Mouse (Mus musculus) hindbrain, postnatal 0 days (tissue): ENCODE data around the gene Celf5. TPM values are rescaled to one million over a fixed set of nuclear protein-coding genes. Genes with fewer than 3 reads are reported as not detected.
"Not testable (repeated sequence)": the region's sequence is repeated elsewhere in the genome, so short reads cannot be mapped to it uniquely, and the experiment has no call there.

Source experiments
- ATAC-seq: fragments of 200-750 bp; cut with Nextera tagmentation; 2 replicates; pipeline ENCODE4 v1.8.0; 2017; ENCODE audit warnings: mild to moderate bottlenecking, moderate TSS enrichment, moderate library complexity
- DNase-seq: peaks from one replicate; pipeline ENCODE4 v3.0.0-alpha.2; 2015; ENCODE audit warnings: low spot score
- H3K27ac ChIP-seq: fragments of 300-500 bp; sonication (generic); 2 replicates; pipeline ENCODE4 v1.5.1; 2014; ENCODE audit warnings: mild to moderate bottlenecking
- H3K27me3 ChIP-seq: fragments of 300-500 bp; sonication (generic); 2 replicates; pipeline ENCODE4 v1.6.1; 2014; ENCODE audit warnings: low read length, mixed read lengths; ENCODE audit not compliant: insufficient read depth
- H3K36me3 ChIP-seq: fragments of 300-500 bp; sonication (generic); 2 replicates; pipeline ENCODE4 v1.6.1; 2014; ENCODE audit warnings: low read length, mixed read lengths; ENCODE audit not compliant: insufficient read depth
- H3K4me1 ChIP-seq: fragments of 300-500 bp; sonication (generic); 2 replicates; pipeline ENCODE4 v1.6.1; 2014; ENCODE audit warnings: antibody characterized with exemption, low read length, mixed read lengths; ENCODE audit not compliant: insufficient read depth
- H3K4me2 ChIP-seq: fragments of 300-500 bp; sonication (generic); 2 replicates; pipeline ENCODE4 v1.6.1; 2014; ENCODE audit warnings: low read depth, mild to moderate bottlenecking, low read length, moderate library complexity, mixed read lengths
- H3K4me3 ChIP-seq: fragments of 300-500 bp; sonication (generic); 2 replicates; pipeline ENCODE4 v1.5.1; 2014; ENCODE audit warnings: low read length
- H3K9ac ChIP-seq: fragments of 300-500 bp; sonication (generic); replicated peaks from 2 replicates; pipeline ENCODE4 v1.6.1; 2014; ENCODE audit warnings: mild to moderate bottlenecking, low read length, moderate library complexity, mixed read lengths
- H3K9me3 ChIP-seq: fragments of 300-500 bp; sonication (generic); 2 replicates; pipeline ENCODE4 v1.6.1; 2016; ENCODE audit warnings: low read length, mixed read lengths
- CTCF ChIP-seq: IDR thresholded peaks from 2 replicates; pipeline ENCODE4 v1.5.1; 2016; ENCODE audit warnings: antibody characterized with exemption, control low read depth, low read depth
- WGBS: fragments of 180-500 bp; shearing (Covaris S2); extraction: QIAGEN DNeasy Blood & Tissue Kit; methylation state at CpG from one replicate; pipeline ENCODE4 v1.1.7; 2014; 5-methylcytosine and 5-hydroxymethylcytosine counted together
- polyA plus RNA-seq: library from polyadenylated mRNA; unstranded; fragments of >200 nt; fragmentation: Nextera tagmentation; extraction: Ambion mirVana; gene quantifications from 2 replicates; pipeline ENCODE4 v1.2.1, GENCODE M21; 2015
- total RNA-seq: library from RNA; depleted of rRNA; stranded (reverse); fragments of >200 nt; gene quantifications from 2 replicates; pipeline ENCODE4 v1.2.3, GENCODE M21; 2014

Celf5 gene
- total and polyA plus RNA-seq, 2 experiments from 2014 or later = 43.2 to 93.9 TPM

DNA sequence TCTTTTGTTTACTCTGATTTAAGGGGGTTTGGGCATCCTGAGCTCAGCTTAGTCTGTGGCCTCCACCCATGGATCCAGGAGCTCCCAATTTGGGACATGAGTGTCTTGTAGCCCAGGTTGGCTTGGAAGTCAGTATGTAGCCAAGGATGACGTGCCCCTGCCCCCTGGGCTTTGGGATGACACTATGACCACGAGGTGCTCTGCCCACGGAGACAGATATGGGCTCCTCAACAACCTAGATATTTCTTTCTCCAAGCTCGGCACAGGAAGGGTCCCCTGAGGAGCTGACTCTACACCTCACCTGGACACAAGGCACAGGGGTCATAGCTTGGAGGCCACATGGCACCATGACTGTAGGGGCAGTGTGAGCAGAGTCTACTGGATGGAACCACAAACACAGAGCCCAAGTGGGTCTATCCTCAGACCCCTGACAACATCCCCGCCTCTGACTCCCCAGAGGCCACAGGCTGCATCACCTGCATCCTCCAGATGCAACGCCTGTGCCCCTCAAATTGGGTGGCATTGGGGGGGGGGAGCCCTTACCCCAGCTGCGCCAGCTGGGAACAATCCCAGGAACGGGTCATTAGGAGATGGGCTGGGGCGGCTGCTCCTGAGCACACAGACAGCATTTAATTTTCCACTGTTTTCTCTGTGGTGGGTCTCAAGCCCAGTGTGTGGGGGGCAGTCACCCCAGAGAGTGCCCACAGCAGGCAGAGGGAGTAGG lies 31.7 kb downstream of the Celf5 start:
- WGBS = 58% methylated on average over 9 of the region's 9 CpGs
- no peak overlapping the region for H3K4me2 ChIP-seq
- H3K4me1 ChIP-seq = no peaks in the 10 kb centered on the region
- H3K9me3 ChIP-seq = no peaks in the 10 kb centered on the region
- no peak overlapping the region for H3K9ac ChIP-seq
- no peaks in the 10 kb centered on the region for H3K36me3 ChIP-seq
- H3K27ac ChIP-seq = no peak overlapping the region
- ATAC-seq = no peak; the same call in 1 of the 2 replicates
- TF ChIP-seq CTCF = no peak
- H3K4me3 ChIP-seq = no peak overlapping the region
- peaks cover 38% of the 10 kb centered on the region for H3K27me3 ChIP-seq
- no peak for DNase-seq

DNA sequence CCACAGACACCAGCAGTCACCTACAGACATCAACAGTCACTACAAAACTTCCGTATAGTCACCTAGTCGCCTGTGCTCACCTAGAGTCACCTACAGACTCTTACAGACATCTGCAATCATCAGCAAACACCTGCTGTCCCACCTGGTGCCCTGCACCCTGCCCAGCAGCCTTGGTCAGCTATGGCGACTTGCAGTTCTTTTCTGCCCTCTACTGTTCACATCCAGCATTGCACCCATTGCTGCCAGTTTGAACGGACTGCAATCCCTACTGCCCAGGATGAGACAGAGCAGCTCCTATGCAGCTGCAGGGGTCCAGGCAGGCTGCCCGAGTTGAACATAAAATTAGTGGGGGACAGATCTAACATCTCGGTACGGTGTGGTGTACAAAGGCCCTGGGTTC lies 32.4 kb downstream of the Celf5 start:
- H3K4me1 ChIP-seq = no peaks in the 10 kb centered on the region
- H3K4me2 ChIP-seq = no peak overlapping the region
- ATAC-seq = peak; percentile 78
- no peaks in the 10 kb centered on the region for H3K9me3 ChIP-seq
- H3K9ac ChIP-seq = no peak overlapping the region
- no peaks in the 10 kb centered on the region for H3K36me3 ChIP-seq
- WGBS = 4% methylated on average over 7 of the region's 7 CpGs
- peak; percentile 94 for DNase-seq
- TF ChIP-seq CTCF = peak; percentile 99
- H3K27ac ChIP-seq = no peak overlapping the region
- H3K4me3 ChIP-seq = no peak overlapping the region
- H3K27me3 ChIP-seq = peaks cover 37% of the 10 kb centered on the region

DNA sequence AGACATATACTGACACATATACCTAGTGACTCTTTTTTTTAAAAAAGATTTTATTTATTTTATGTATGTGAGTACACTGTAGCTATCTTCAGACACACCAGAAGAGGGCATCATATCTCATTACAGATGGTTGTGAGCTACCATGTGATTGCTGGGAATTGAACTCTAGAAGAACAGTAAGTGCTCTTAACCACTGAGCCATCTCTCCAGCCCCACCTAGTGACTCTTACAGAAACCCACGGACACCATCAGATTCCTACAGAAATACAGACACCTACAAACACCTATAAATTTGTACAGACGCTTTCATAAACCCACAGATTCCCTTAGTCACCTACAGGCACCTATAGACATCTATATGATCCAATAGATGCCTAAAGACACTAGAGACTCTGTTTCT lies 37.0 kb downstream of the Celf5 start:
- H3K4me1 ChIP-seq, H3K4me2 ChIP-seq, H3K4me3 ChIP-seq, DNase-seq, H3K27ac ChIP-seq, H3K9me3 ChIP-seq, H3K36me3 ChIP-seq, H3K27me3 ChIP-seq, H3K9ac ChIP-seq, ATAC-seq: not testable (repeated sequence)
- peak; percentile 22; the same call in 1 of the 2 replicates for TF ChIP-seq CTCF
- 37% methylated on average over 2 of the region's 2 CpGs for WGBS

DNA sequence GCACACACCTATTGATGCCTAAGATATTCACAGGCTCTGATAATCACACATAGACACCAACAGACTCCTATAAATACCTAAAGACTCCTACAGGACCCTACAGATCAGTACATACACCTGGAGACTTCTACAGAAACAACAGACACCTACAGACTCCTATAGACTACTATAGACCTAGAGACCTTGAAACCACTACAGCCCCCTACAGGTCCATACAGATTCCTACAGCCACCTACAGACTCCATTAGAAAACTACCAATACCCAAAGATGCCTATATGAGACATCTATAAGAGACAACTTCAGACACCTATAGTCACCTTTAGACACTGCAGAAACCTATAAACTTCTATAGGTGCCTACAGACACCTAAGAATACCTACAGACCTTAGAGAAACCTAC lies 41.5 kb downstream of the Celf5 start:
- Histone ChIP-seq H3K4me1 (peaks cover 3% of the 10 kb centered on the region; the same call in 1 of the 2 replicates), H3K27me3 (no peaks in the 10 kb centered on the region), H3K36me3 (no peaks in the 10 kb centered on the region), H3K4me2 (no peak overlapping the region), H3K9ac (no peak overlapping the region), H3K4me3 (no peak overlapping the region), H3K9me3 (no peaks in the 10 kb centered on the region), H3K27ac (no peak overlapping the region)
- no peak for ATAC-seq
- TF ChIP-seq CTCF = peak; percentile 39
- DNase-seq = no peak

DNA sequence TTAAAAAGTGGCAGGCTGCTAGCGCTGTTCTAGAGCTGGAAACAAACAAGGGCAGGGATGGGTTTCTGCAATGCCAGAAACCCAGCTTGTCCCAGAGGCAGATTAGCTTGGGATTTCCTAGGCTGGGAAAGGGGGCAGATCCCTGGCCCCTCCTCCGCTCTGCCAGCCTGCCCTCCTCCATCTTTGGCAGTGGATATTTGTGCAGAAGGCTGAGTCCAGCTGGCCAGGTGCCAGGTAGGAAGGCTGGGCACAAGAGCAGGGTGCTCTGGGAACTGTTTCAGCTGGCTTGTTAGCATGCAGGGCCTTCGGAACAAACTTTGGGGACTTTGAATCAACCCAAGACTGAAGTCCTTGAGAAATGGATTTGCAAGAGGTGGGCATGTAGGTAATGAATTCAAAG lies 47.1 kb downstream of the Celf5 start:
- Histone ChIP-seq H3K9me3 (no peaks in the 10 kb centered on the region), H3K4me3 (no peak overlapping the region), H3K9ac (no peak overlapping the region), H3K4me2 (no peak overlapping the region), H3K4me1 (peaks cover 27% of the 10 kb centered on the region; the same call in 1 of the 2 replicates), H3K36me3 (no peaks in the 10 kb centered on the region), H3K27ac (peak overlapping the region; percentile 65), H3K27me3 (no peaks in the 10 kb centered on the region)
- ATAC-seq (peak; percentile 46), DNase-seq (peak; percentile 91)
- WGBS = 36% methylated on average over 3 of the region's 3 CpGs
- TF ChIP-seq CTCF = no peak

DNA sequence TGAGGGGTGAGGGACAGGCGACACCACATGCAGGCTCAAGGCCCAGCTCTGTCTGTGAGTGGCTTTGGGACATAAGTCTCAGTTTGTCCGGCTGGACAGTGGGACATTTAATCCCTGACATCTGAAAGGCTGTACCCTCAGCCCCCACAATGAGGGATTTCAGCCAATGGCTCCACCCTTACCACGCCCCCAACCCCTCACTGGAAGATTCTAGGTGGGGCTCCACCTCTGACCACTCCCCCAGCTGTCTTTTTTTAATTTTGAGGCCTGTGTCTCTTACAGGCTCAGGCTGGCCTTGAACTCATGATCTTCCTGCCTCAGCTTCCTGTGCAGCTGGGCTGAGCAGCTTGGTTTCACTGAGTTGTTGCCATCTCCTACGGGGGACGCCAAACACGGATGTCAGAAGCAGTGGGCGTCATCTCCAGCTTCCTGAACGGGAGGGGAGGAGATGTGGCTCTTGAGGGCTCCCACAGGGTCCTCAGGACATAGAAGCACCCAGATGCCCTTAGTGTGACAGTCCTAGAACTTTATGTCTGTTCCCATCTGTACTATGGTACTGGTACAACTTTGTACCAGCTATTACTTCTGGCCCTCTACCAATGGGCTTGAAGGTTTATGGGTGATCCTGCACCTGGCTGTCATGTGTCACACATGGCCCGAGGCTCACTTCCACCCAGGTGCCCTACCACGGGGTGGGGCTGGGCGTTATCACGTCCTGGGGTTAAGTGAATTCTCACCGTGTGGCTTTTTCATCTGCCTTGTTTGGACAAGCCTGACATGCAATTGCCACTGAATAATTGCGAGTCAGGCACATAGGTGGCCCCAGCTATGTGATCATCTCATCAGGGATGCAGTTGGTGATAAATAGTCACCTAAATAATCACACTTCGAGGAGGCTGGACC lies 47.9 kb downstream of the Celf5 start:
- H3K9me3 ChIP-seq = no peaks in the 10 kb centered on the region
- no peak overlapping the region for H3K4me2 ChIP-seq
- no peaks in the 10 kb centered on the region for H3K36me3 ChIP-seq
- H3K9ac ChIP-seq = no peak overlapping the region
- ATAC-seq = no peak
- no peaks in the 10 kb centered on the region for H3K27me3 ChIP-seq
- peaks cover 27% of the 10 kb centered on the region; the same call in 1 of the 2 replicates for H3K4me1 ChIP-seq
- no peak for TF ChIP-seq CTCF
- 61% methylated on average over 15 of the region's 15 CpGs for WGBS
- no peak for DNase-seq
- H3K4me3 ChIP-seq = no peak overlapping the region
- peak overlapping the region; percentile 65 for H3K27ac ChIP-seq
